ENCODE assay signal across 9 mouse cellular contexts in the genomic region with DNA sequence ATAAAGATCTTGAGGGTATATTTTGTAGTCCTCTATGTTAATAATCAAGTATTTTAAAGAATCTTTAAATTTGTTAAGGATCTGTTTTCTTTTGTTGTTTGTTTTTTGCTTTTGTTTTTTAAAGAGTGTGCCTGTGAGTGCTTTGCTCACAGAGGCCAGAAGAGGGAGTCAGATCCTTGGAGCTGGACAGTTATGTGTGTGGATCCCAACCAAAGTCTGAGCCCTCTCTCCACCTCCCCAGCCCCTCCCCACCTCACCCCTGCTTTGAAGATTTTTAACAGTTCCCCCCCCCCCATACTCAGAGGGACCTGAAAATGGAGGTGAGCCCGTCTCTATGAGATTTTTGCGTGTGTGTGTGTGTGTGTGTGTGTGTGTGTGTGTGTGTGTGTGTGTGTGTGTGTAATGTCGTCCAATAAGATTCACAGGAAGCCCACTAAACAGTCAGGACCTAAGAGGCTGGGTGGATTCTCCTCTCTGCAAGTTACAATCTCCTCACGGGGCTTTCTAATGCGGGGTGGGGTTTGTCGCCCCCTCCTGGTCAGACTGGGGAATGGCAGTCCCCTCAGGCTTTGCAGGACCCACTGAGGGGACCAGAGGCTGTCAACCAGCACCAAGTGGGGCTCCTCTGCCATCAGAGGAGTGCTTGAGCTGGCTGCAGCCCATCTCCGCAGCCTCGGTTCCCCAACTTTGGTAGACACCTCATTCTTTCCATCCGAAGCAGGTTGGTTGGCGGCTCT. TPM values are rescaled to one million over a fixed set of nuclear protein-coding genes. Genes with fewer than 3 reads are reported as not detected.
A peak's percentile ranks its signal among the peaks of the same experiment; 100 is the strongest.
DNase-seq lines count a peak whose midpoint lies in the region; ATAC-seq and TF ChIP-seq lines count a peak whose summit lies in the region.
"Had no signal": no experiment of that assay in that cellular context is flagged by ENCODE, and none has a peak within 500 bp of the region (broad histone marks: within the 10 kb centered on the region; RNA-seq: fewer than 3 reads in every experiment).

No protein-coding gene starts in this region.

- no peak overlapping the region for H3K4me2 ChIP-seq in forebrain, postnatal 0 days (ENCODE audit: low read depth)
- H3K4me2 ChIP-seq in liver, postnatal 0 days (ENCODE audit: low read depth, low read length): no peak overlapping the region

- no peak overlapping the region for H3K27ac ChIP-seq in forebrain, postnatal 0 days (ENCODE audit: low read depth, low read length)
- H3K27ac ChIP-seq in kidney, adult 2 months (ENCODE audit: insufficient read depth, low read depth, low read length): no peak overlapping the region
- H3K27ac ChIP-seq in liver, postnatal 0 days (ENCODE audit: low read depth): no peak overlapping the region

- H3K9me3 ChIP-seq in forebrain, postnatal 0 days (ENCODE audit: low read length): no peaks in the 10 kb centered on the region
- no peaks in the 10 kb centered on the region for H3K9me3 ChIP-seq in liver, postnatal 0 days (ENCODE audit: low read length)

- no peaks in the 10 kb centered on the region for H3K27me3 ChIP-seq in forebrain, postnatal 0 days (ENCODE audit: insufficient read depth, low read length)
- no peaks in the 10 kb centered on the region for H3K27me3 ChIP-seq in kidney, adult 2 months (replicated peaks; ENCODE audit: control insufficient read depth, insufficient read depth, low read length)
- H3K27me3 ChIP-seq in liver, postnatal 0 days (ENCODE audit: insufficient read depth, low read length): no peaks in the 10 kb centered on the region

- peak; percentile 61 for TF ChIP-seq CTCF in forebrain, postnatal 0 days (IDR thresholded peaks at IDR 0.05; ENCODE audit: low read depth)
- TF ChIP-seq CTCF in kidney, adult 2 months (conservative IDR thresholded peaks at IDR 0.05; ENCODE audit: insufficient read depth, insufficient read length, low read depth, low read length): peak; percentile 85
- peak; percentile 92 for TF ChIP-seq CTCF in liver, postnatal 0 days (IDR thresholded peaks at IDR 0.05; ENCODE audit: low read depth)

- no peaks in the 10 kb centered on the region for H3K4me1 ChIP-seq in forebrain, postnatal 0 days (ENCODE audit: insufficient read depth)
- H3K4me1 ChIP-seq in kidney, adult 2 months (ENCODE audit: control insufficient read depth, insufficient read depth, low read length): no peaks in the 10 kb centered on the region
- H3K4me1 ChIP-seq in liver, postnatal 0 days (ENCODE audit: insufficient read depth): peaks cover 4% of the 10 kb centered on the region; the same call in 1 of the 2 replicates

- H3K4me3 ChIP-seq in forebrain, postnatal 0 days (ENCODE audit: low read depth, low read length): no peak overlapping the region
- no peak overlapping the region for H3K4me3 ChIP-seq in kidney, adult 2 months (ENCODE audit: insufficient read depth, low read depth, low read length)
- no peak overlapping the region for H3K4me3 ChIP-seq in liver, postnatal 0 days (ENCODE audit: low read depth, low read length)

- ATAC-seq in forebrain, postnatal 0 days: no peak
- ATAC-seq in liver, postnatal 0 days: 0 out of 2 replicates have a peak, but pooled peaks have one; percentile 35

- H3K9ac ChIP-seq in forebrain, postnatal 0 days: no peak overlapping the region
- no peak overlapping the region for H3K9ac ChIP-seq in liver, postnatal 0 days (replicated peaks)

- H3K36me3 ChIP-seq in forebrain, postnatal 0 days (ENCODE audit: insufficient read depth): no peaks in the 10 kb centered on the region
- no peaks in the 10 kb centered on the region for H3K36me3 ChIP-seq in kidney, adult 2 months (ENCODE audit: control insufficient read depth, insufficient read depth, low read length)
- no peaks in the 10 kb centered on the region for H3K36me3 ChIP-seq in liver, postnatal 0 days (replicated peaks; ENCODE audit: insufficient read depth, low read length)

- TF ChIP-seq EP300 in liver, postnatal 0 days (IDR thresholded peaks at IDR 0.05; ENCODE audit: low read depth): no peak

- WGBS in forebrain, postnatal 0 days: 30% methylated on average over 10 of the region's 10 CpGs
- 36% methylated on average over 10 of the region's 10 CpGs for WGBS in kidney, adult 2 months
- 33% methylated on average over 10 of the region's 10 CpGs for WGBS in liver, postnatal 0 days (ENCODE audit: insufficient replicate concordance)

- peak; percentile 54 for DNase-seq in urinary bladder, adult 2 months (ENCODE audit: low spot score)
- DNase-seq in urinary bladder, postnatal 10 days (ENCODE audit: low spot score): no peak
- DNase-seq in c-Kit-negative CD71-positive TER-119-positive erythroid progenitor cells, embryonic 14.5 days (ENCODE audit: low read depth, low spot score): peak; percentile 21
- peak; percentile 21 for DNase-seq in forebrain, postnatal 0 days
- DNase-seq in kidney, adult 2 months: peak; percentile 73
- DNase-seq in liver, postnatal 0 days: peak; percentile 62
- DNase-seq in spleen, adult 18-20 months: peak; percentile 46 to 58
- DNase-seq in right cerebral cortex, postnatal 36 days (ENCODE audit: low spot score in 2 of 2): no peak

- TF ChIP-seq POLR2A in kidney, adult 2 months (IDR thresholded peaks at IDR 0.05; ENCODE audit: low read depth, low read length): no peak

RNA-seq across cellular contexts. Expression of a gene that starts 20.3 kb away (rescaled TPM):
- polyA plus RNA-seq in urinary bladder, adult 2 months (2012; rRNA removed): 55.9 and 71.5 TPM in 2 replicates
- total RNA-seq in forebrain, postnatal 0 days (2014; rRNA removed): 47.6 and 77.6 TPM in 2 replicates
- polyA plus RNA-seq in forebrain, postnatal 0 days (2015; fragmentation: Nextera tagmentation; extraction: Ambion mirVana): 91.0 and 93.8 TPM in 2 replicates
- 101 and 123 TPM in 2 replicates for polyA plus RNA-seq in kidney, adult 2 months (2012; rRNA removed)
- 24.3 and 25.1 TPM in 2 replicates for polyA plus RNA-seq in liver, postnatal 0 days (2015; fragmentation: Nextera tagmentation; extraction: Ambion mirVana)

RNA-seq across cellular contexts. Expression of a gene that starts 31.7 kb away (rescaled TPM):
- 124 and 133 TPM in 2 replicates for polyA plus RNA-seq in urinary bladder, adult 2 months (2012; rRNA removed)
- 21.7 and 23.9 TPM in 2 replicates for total RNA-seq in forebrain, postnatal 0 days (2014; rRNA removed)
- polyA plus RNA-seq in forebrain, postnatal 0 days (2015; fragmentation: Nextera tagmentation; extraction: Ambion mirVana): 10.9 and 17.6 TPM in 2 replicates
- polyA plus RNA-seq in kidney, adult 2 months (2012; rRNA removed): 36.8 and 43.6 TPM in 2 replicates
- 2.7 TPM in 2 replicates for polyA plus RNA-seq in liver, postnatal 0 days (2015; fragmentation: Nextera tagmentation; extraction: Ambion mirVana)

RNA-seq across cellular contexts. Expression of a gene that starts 44.1 kb away (rescaled TPM):
- polyA plus RNA-seq in urinary bladder, adult 2 months (2012; rRNA removed): not detected in 2 replicates
- not detected in 2 replicates for total RNA-seq in forebrain, postnatal 0 days (2014; rRNA removed)
- polyA plus RNA-seq in forebrain, postnatal 0 days (2015; fragmentation: Nextera tagmentation; extraction: Ambion mirVana): not detected in 2 replicates
- polyA plus RNA-seq in kidney, adult 2 months (2012; rRNA removed): 0.10 TPM in 1 of 2 replicates, not detected in the other
- polyA plus RNA-seq in liver, postnatal 0 days (2015; fragmentation: Nextera tagmentation; extraction: Ambion mirVana): not detected in 2 replicates
- polyA plus RNA-seq: heart, embryonic 16.5 days had no signal

RNA-seq across cellular contexts. Expression of a gene that starts 44.6 kb away (rescaled TPM):
- 775 and 802 TPM in 2 replicates for polyA plus RNA-seq in urinary bladder, adult 2 months (2012; rRNA removed)
- 1.5 and 6.1 TPM in 2 replicates for total RNA-seq in forebrain, postnatal 0 days (2014; rRNA removed)
- 4.3 and 7.3 TPM in 2 replicates for polyA plus RNA-seq in forebrain, postnatal 0 days (2015; fragmentation: Nextera tagmentation; extraction: Ambion mirVana)
- 459 and 460 TPM in 2 replicates for polyA plus RNA-seq in kidney, adult 2 months (2012; rRNA removed)
- polyA plus RNA-seq in liver, postnatal 0 days (2015; fragmentation: Nextera tagmentation; extraction: Ambion mirVana): 3.0 and 3.3 TPM in 2 replicates

RNA-seq across cellular contexts. Expression of a gene that starts 55.6 kb away (rescaled TPM):
- 0.14 and 0.31 TPM in 2 replicates for polyA plus RNA-seq in urinary bladder, adult 2 months (2012; rRNA removed)
- total RNA-seq in forebrain, postnatal 0 days (2014; rRNA removed): not detected in 2 replicates
- not detected in 2 replicates for polyA plus RNA-seq in forebrain, postnatal 0 days (2015; fragmentation: Nextera tagmentation; extraction: Ambion mirVana)
- not detected in 2 replicates for polyA plus RNA-seq in kidney, adult 2 months (2012; rRNA removed)
- not detected in 2 replicates for polyA plus RNA-seq in liver, postnatal 0 days (2015; fragmentation: Nextera tagmentation; extraction: Ambion mirVana)
- polyA plus RNA-seq: heart, embryonic 16.5 days had no signal

Comparison
In these comparisons a context has a peak if more than half of its experiments do, and no peak if none do; other contexts are left out.
1. DNase-seq: peak in urinary bladder, adult 2 months (single experiment), c-Kit-negative CD71-positive TER-119-positive erythroid progenitor cells, embryonic 14.5 days (single experiment), forebrain, postnatal 0 days (single experiment), kidney, adult 2 months (single experiment), liver, postnatal 0 days (single experiment) and spleen, adult 18-20 months (2 of 2); none in urinary bladder, postnatal 10 days (single experiment) and right cerebral cortex, postnatal 36 days (0 of 2).
2. Peak in every context shown above with its lines, with median percentiles within 50 percentile points of each other: CTCF ChIP-seq.